Mouse (Mus musculus) embryo, embryonic 10 days (tissue): ENCODE measurements at regions not wholly inside any gene's neighbourhood (a gene's known extent, or its start where the extent isn't known, plus 50 kb on each side); places are given as distances from the start of the nearest gene placed in this dataset.

Experiments
- DNase-seq: peaks from one replicate; pipeline ENCODE4 v3.0.0-alpha.2; 2015; ENCODE audit warnings: low spot score

GRCm38 (mm10) chr2:128217784-128218467 is 92.1 kb downstream of the Bcl2l11 start:
- DNase-seq = no peak

DNA sequence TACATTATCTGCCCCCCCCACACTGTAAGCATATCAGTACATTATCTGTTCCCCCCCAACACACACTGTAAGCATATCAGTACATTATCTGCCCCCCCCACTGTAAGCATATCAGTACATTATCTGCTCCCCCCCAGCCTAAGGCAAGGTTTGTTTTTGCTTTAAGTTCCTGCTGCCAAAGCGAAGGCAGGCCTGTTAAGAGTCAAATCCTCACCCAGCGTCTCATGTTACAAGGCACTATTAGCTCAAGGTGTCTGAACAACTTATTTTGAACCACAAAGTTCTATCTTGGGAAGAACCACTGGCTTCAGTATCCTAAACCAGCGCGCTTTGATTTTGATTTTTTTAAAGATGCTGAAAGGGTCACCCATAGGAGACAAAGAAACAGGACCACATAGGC is 93.1 kb downstream of the Bcl2l11 start:
- DNase-seq = peak; percentile 41

DNA sequence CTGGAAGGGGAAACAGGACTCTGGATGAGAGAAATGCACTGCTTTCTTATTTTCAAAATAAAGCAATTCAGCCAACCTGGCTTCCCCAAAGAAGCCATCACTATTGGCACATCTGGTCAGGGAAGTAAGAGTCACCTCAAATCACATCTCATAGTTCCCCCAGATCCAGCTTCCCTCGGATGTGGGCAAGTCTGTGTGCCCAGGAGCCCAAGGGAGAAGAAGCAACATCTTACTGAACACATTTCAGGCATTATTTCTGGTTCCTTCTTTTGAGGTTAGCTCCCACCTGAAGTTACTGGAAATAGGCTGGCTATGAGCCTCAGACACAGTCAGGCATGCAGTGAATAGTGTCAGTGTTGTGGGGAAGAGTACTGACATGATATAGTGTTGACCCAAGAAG is 95.2 kb downstream of the Bcl2l11 start:
- no peak for DNase-seq

DNA sequence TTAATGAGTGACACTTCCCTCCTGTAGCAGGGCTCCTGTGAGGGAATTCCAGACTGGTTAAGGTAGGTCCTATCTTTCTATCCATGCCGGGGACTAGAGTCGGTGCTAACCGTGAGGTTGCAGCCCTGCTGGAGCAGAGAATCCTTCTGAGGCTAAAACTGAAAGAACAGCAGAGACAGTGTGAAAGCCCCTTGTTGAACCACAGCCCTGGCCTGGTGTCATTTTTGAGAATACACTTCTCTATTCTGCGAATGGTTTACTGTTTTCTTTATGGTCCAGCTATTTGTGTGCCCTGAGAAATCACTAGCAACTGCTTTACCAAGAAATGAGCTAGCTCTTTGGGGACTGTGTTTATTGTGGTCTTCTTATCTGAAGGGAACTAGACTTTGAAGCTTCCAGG is 95.8 kb downstream of the Bcl2l11 start:
- DNase-seq = no peak

- no peak for DNase-seq
Measured at GRCm38 (mm10) chr2:128226465-128227047, 100.7 kb downstream of the Bcl2l11 start.

DNA sequence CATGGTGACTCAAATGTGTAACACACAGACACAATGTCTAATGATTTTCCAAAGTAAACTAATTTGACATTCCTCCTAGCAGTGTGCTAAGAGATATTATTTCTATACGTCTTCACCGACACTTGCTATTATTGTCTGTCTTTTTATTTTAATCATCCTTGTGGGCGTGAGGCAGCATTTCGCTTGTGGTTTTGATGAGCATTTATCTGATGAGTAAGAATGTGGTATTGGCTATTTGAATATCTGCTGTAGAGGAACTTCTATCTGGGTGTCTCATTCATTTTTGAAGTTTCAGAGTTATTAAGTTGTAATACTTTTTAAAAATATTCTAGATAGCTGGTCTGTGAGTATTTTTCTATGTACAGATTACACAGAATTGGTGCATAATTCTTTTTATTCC is 103.9 kb downstream of the Bcl2l11 start:
- DNase-seq = no peak

- no peak for DNase-seq
Measured at GRCm38 (mm10) chr2:128230921-128231320, 105.1 kb downstream of the Bcl2l11 start.

DNA sequence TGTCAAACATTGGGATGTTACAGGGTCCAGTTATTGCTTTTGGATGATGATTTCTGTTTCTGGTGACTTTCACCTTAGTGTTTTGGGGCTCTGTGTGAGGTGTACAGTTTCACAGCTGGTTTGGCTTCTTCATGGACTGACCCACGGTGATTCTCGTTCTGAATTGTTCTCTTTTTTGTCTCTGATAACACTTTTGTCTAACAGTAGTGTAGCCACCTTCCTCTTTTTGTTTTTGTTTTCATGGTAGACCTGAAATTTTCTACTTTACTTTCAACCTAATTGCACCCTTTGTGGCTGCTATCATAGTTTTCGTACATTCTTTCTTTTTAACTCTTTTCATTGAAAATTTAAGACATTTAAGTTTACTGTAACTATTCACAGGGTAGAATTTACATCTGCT is 105.5 kb downstream of the Bcl2l11 start:
- no peak for DNase-seq

DNA sequence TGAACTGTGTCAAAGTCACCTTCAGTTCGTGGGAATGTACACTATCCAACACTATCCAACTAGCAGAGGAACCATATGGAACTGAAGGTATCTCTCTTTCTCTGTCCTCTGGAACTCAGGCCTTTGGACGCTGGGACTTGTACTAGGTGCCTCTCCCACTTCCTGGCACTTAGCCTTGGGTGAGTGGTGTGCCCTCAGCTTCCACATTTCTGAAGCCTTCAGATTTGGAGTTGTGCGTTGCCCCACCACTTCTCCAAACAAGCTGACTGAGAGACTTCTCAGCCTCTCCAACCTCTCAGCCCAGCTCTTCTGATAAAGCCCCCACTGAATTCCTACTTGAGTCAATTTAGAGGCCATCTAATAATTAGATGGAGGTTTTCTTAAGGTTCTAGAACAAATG is 106.2 kb downstream of the Bcl2l11 start:
- DNase-seq = no peak

DNA sequence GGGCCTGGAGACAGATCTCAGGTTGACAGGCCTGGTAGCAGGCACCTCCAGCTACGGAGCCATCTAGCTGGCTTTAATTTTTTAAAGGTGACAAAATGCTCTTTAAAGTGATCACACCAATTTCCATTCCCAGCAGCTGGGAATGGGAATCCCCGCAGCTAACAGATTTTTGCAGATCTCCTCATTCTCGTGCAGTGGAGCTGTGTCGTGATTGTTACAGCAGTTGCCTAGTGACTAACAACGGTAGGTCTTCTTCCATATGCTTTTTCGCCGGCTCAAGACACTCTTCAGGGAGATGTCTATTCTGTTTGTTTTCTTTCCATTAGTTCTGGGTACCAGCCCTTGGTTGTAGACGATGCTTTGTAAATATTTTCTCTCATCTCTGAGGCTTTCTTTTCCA is 109.3 kb downstream of the Bcl2l11 start:
- DNase-seq = no peak

DNA sequence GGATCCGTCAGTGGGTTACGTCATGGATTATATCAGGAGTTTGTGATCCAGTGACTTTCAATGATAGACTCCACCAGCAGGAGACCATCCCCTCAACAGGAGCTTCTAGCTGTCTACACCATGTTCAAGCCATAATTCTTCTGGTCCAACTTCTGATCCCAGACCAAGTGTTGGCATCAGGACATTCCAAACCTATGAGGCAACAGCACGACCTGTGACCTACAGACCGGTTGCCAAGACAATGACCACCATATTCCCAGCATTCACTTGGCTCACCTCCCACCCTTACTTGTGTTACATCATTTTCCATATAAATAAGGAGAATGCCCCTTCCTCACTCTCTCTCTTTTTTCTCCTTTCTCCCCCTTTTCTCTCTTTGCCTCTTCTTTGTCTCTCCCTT is 113.6 kb downstream of the Bcl2l11 start:
- DNase-seq = no peak

- no peak for DNase-seq
Measured at GRCm38 (mm10) chr2:128240054-128240453, 114.2 kb downstream of the Bcl2l11 start.

DNA sequence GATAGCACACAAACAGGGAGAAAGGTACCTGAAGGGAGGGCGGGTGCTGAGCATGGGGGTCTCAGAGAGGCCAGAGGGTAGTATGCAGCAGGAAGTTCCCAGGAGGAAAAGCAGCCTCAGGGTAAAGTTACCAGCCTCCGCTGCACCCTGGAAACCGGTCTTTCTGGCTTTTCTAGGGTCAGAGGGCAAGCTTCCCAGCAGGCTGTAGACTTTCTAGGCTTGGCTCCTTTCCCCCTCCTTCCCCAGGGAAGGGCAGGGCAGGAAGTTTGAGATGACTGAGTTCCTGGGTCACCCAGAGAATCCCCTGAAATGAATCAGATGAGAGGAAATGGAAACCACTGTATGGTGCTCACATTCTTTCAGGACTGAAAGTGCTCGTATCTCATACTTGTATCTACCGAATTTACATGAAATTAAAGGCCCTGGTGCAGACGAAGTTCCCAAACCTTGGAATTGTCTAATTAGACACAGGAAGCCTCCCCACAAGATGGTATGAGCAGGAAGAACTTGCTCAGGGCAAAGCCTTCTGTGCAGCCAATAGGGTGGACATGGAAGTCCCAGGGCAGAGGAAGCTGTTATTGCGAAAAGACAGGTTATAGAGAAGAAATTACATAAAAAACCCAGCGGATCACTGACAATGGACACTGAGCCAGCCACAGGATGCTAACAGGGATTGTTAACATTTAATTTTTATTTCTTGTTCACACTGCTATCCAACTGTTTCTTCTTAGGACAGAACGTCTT is 114.9 kb downstream of the Bcl2l11 start:
- DNase-seq = peak; percentile 65

- peak; percentile 41 for DNase-seq
Measured at GRCm38 (mm10) chr2:128241280-128241665, 115.4 kb downstream of the Bcl2l11 start.

GRCm38 (mm10) chr2:128245544-128245943 is 119.7 kb downstream of the Bcl2l11 start:
- DNase-seq = peak; percentile 10

GRCm38 (mm10) chr2:128247967-128248366 is 122.1 kb downstream of the Bcl2l11 start:
- no peak for DNase-seq

- DNase-seq = no peak
Measured at GRCm38 (mm10) chr2:128249188-128249587, 123.3 kb downstream of the Bcl2l11 start.

GRCm38 (mm10) chr2:128249607-128250006 is 123.8 kb downstream of the Bcl2l11 start:
- DNase-seq = no peak

- no peak for DNase-seq
Measured at GRCm38 (mm10) chr2:128250841-128251240, 125.0 kb downstream of the Bcl2l11 start.

DNA sequence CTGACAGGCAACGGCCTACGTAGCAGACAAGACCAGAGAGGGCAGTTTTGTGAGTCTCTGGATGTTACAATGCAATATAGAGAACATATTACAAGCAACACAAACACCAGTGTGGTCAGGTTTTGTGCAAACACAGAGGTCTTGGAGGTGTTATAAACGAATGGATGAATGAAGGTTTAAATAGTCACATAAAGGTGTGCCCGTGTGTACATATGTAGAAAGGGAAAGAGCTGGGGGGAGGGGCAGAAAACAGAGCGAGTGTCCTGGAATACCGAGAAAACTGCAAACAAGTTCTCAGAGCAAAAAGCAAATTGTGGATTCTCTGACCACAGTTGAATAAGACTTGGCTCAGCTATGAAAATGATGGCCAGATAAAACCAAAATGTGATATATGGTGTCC is 130.8 kb downstream of the Bcl2l11 start:
- DNase-seq = no peak

- no peak for DNase-seq
Measured at GRCm38 (mm10) chr2:128257262-128257661, 131.4 kb downstream of the Bcl2l11 start.

DNA sequence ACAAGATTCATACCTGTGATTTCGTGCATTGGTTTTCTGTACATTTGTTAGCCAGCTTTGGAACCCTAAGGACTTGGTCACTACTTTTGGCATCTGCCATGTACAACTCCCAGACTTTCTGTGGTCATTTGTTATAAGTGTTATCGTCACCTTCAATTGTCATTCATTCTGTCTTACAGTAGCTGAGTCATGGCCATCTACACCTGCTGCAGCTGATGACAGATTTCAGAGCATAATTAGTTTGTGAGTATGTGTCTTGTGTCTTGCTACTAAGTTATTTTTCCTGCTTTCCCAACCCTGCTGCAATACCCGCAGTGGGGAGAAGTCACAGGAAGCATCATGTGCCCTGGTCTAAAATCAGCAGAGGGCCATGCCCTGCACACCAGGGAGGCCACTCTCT is 138.0 kb downstream of the Bcl2l11 start:
- DNase-seq = no peak
